Mouse (Mus musculus) ES-E14 (cell line): Measurements from ENCODE around the gene Rph3a.

Experiments
- MAFK ChIP-seq: IDR thresholded peaks from 2 replicates; pipeline ENCODE4 v1.6.1; 2014; ENCODE audit warnings: mild to moderate bottlenecking, low read depth, low read length, inconsistent platforms; ENCODE audit not compliant: insufficient read depth
- ZC3H11A ChIP-seq: IDR thresholded peaks from 2 replicates; pipeline ENCODE4 v1.6.1; 2012; ENCODE audit warnings: low read depth, mild to moderate bottlenecking, inconsistent platforms, low read length, borderline replicate concordance
- ZNF384 ChIP-seq: IDR thresholded peaks from 2 replicates; pipeline ENCODE4 v1.6.1; 2012; ENCODE audit warnings: low read depth, low read length, inconsistent platforms

GRCm38 (mm10) chr5:120927036-120927435 is 82.9 kb downstream of the Rph3a start:
- TF ChIP-seq ZNF384: no peak
- no peak for TF ChIP-seq MAFK
- no peak for TF ChIP-seq ZC3H11A
